Mouse (Mus musculus) spleen, embryonic (tissue): ENCODE results near the gene Ptpn18.
"Not testable (repeated sequence)": the region's sequence is repeated elsewhere in the genome, so short reads cannot be mapped to it uniquely, and the experiment has no call there.

ENCODE experiments used
- CTCF ChIA-PET: fragments of 350-600 bp; sonication (Branson Sonifier 250); formaldehyde crosslinking; loops from one replicate; lab custom pipeline; 2022; lab: Charles Lee

The Ptpn18 gene

GRCm38 (mm10) chr1:34511027-34511426 is 51.5 kb downstream of the Ptpn18 start:
- CTCF ChIA-PET, result interaction anchor here (1.5 kb wide), 1 partner anchor 38 kb away, joined by 3 read pairs; no protein-coding TSS in a partner anchor

- CTCF ChIA-PET, result no interaction called here
These were observed 53.5 kb downstream of the Ptpn18 start for GRCm38 (mm10) chr1:34513068-34513467.

GRCm38 (mm10) chr1:34516595-34516994 is 57.0 kb downstream of the Ptpn18 start:
- CTCF ChIA-PET, result interaction anchor here (0.7 kb wide), 1 partner anchor 12 kb away, joined by 4 read pairs; no protein-coding TSS in a partner anchor

DNA sequence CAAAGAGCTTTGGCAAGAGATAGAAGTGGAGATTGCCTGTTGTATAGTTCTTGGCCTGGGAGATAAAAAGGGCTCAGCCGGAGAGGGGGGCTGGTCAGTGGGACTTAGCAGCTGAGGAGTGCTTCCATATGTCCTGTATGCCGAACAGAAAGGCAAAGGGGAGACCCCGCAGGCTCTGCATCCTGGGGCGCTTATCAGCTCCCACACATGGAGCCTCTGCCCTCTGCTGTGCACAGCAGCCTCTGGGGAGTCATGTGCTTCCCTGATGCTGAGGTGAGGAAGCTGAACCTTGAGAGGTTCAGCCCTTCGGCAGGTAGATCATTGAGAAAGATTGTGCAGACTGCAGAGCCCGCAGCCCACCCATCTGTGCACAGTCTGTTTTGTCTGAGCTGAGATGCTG is 57.7 kb downstream of the Ptpn18 start:
- CTCF ChIA-PET, result not testable (repeated sequence)

DNA sequence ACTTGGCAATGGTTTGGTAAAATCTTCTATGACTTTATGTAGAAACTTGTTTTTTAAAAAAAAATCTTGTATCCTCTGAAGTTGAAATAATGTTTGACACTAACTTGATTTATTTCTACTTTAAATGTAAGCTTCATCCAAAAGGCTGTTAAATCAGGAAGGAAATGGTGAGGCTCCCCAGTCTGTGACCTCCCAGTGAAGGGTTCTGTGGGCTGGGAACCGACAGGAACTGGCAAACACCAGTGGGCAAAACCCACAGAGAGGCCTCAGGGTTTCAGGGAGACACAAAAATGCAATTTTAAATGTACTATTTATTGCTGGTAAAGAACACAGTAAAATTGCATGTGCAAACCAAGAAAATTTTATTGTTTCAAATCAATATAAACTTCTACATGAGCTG is 58.2 kb downstream of the Ptpn18 start:
- CTCF ChIA-PET, result not testable (repeated sequence)

DNA sequence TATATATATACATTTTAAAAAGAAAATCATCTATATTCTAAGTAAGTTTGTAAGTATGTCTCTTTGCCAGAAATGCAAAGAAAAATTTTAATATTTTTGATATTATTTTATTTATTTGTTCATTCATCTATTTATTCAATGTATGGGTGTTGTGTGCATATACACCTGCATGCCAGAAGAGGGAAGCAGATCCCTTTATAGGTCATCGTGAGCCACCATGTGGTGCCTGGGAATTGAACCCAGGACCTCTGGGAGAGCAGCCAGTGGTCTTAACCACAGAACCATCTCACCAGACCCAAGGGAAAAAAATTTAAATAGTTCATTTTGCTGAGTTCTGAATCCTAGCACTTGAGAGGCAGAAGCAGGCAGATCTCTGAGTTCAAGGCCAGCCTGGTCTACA is 58.7 kb downstream of the Ptpn18 start:
- CTCF ChIA-PET, result no interaction called here

DNA sequence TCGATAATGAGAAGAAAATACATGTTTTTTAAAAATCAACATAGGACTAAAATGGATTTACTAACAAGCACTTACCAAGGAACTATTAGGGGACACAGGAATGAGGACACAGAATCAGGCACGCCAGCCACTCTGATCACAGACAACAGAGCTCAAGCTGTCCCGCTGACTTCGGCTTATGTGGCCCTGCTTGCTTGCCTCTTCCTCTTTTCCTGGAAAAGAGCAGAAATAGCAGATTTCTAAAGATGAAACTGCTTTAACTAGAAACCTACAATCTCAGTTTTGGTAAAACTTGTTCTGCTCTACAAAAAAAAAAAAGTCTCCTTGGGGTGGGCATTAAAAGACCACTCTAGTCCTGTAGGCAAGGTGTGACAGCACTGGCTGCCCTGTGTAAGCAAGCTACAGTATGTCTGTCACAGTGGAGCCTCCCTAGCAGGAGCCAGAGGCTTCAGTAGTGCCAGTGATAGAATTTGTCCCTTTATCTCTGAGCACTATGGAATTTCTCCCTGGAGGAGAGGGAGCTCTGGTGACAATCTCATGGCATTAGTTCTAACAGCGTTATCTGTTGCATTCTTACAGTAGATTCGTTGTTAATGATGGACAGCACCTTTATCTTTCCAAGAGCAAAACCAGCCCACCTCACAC is 62.8 kb downstream of the Ptpn18 start:
- CTCF ChIA-PET, result no interaction called here

GRCm38 (mm10) chr1:34522850-34523244 is 63.3 kb downstream of the Ptpn18 start:
- CTCF ChIA-PET, result no interaction called here

- CTCF ChIA-PET, result no interaction called here
These were observed 64.1 kb downstream of the Ptpn18 start for GRCm38 (mm10) chr1:34523647-34524046.
